Mouse (Mus musculus) liver, postnatal 0 days (tissue): ENCODE measurements around the gene Gm49396. TPM values are rescaled to one million over a fixed set of nuclear protein-coding genes. Genes with fewer than 3 reads are reported as not detected.

Experiments
- ATAC-seq: fragments of 200-750 bp; cut with Nextera tagmentation; 2 replicates; pipeline ENCODE4 v1.8.0; 2017; ENCODE audit warnings: mild to moderate bottlenecking, moderate library complexity
- DNase-seq: peaks from one replicate; pipeline ENCODE4 v3.0.0-alpha.2; 2016
- H3K27ac ChIP-seq: fragments of 300-500 bp; sonication (generic); 2 replicates; pipeline ENCODE4 v1.5.1; 2014; ENCODE audit warnings: antibody characterized with exemption, moderate library complexity, mild to moderate bottlenecking, low read depth
- H3K27me3 ChIP-seq: fragments of 300-500 bp; sonication (generic); 2 replicates; pipeline ENCODE4 v1.6.1; 2014; ENCODE audit warnings: low read length, control low read depth, mixed read lengths; ENCODE audit not compliant: insufficient read depth
- H3K36me3 ChIP-seq: fragments of 300-500 bp; sonication (generic); replicated peaks from 2 replicates; pipeline ENCODE4 v1.6.1; 2014; ENCODE audit warnings: mild to moderate bottlenecking, control low read depth, low read length, moderate library complexity, mixed read lengths; ENCODE audit not compliant: insufficient read depth
- H3K4me1 ChIP-seq: fragments of 300-500 bp; sonication (generic); 2 replicates; pipeline ENCODE4 v1.6.1; 2014; ENCODE audit warnings: antibody characterized with exemption, mild to moderate bottlenecking, control low read depth; ENCODE audit not compliant: insufficient read depth
- H3K4me2 ChIP-seq: fragments of 300-500 bp; sonication (generic); 2 replicates; pipeline ENCODE4 v1.6.1; 2014; ENCODE audit warnings: low read depth, mild to moderate bottlenecking, low read length, moderate library complexity, mixed read lengths
- H3K4me3 ChIP-seq: fragments of 300-500 bp; sonication (generic); 2 replicates; pipeline ENCODE4 v1.5.1; 2014; ENCODE audit warnings: low read depth, low read length
- H3K9ac ChIP-seq: fragments of 300-500 bp; sonication (generic); replicated peaks from 2 replicates; pipeline ENCODE4 v1.6.1; 2014; ENCODE audit warnings: mild to moderate bottlenecking, moderate library complexity
- H3K9me3 ChIP-seq: fragments of 300-500 bp; sonication (generic); 2 replicates; pipeline ENCODE4 v1.6.1; 2016; ENCODE audit warnings: mild to moderate bottlenecking, control low read depth, low read length, mixed read lengths
- CTCF ChIP-seq: sonication (generic); IDR thresholded peaks from 2 replicates; pipeline ENCODE4 v1.5.1; 2016; ENCODE audit warnings: antibody characterized with exemption, low read depth
- EP300 ChIP-seq: IDR thresholded peaks from 2 replicates; pipeline ENCODE4 v1.6.1; 2016; ENCODE audit warnings: antibody characterized with exemption, low read depth, mild to moderate bottlenecking
- WGBS: fragments of 180-500 bp; shearing (Covaris S2); extraction: QIAGEN DNeasy Blood & Tissue Kit; methylation state at CpG from one replicate; pipeline ENCODE4 v1.1.7; 2014; ENCODE audit not compliant: insufficient replicate concordance; 5-methylcytosine and 5-hydroxymethylcytosine counted together
- polyA plus RNA-seq: library from polyadenylated mRNA; unstranded; fragments of >200 nt; fragmentation: Nextera tagmentation; extraction: Ambion mirVana; gene quantifications from 2 replicates; pipeline ENCODE4 v1.2.1, GENCODE M21; 2015

Gene Gm49396
- polyA plus RNA-seq, 1 experiment from 2014 or later, result 1.8 TPM

- no peaks in the 10 kb centered on the region for H3K9me3 ChIP-seq
- DNase-seq (peak; percentile 12), ATAC-seq (no peak)
- H3K9ac ChIP-seq, result no peak overlapping the region
- no peak overlapping the region for H3K4me2 ChIP-seq
- H3K27ac ChIP-seq, result no peak overlapping the region
- no peak overlapping the region for H3K4me3 ChIP-seq
- no peak for TF ChIP-seq EP300
- TF ChIP-seq CTCF, result no peak
- H3K27me3 ChIP-seq, result no peaks in the 10 kb centered on the region
- peaks cover 13% of the 10 kb centered on the region for H3K36me3 ChIP-seq
- H3K4me1 ChIP-seq, result no peaks in the 10 kb centered on the region
- 83% methylated on average over 6 of the region's 6 CpGs for WGBS
Measured at GRCm38 (mm10) chr7:30524487-30524886, 38.7 kb upstream of the Gm49396 start.

GRCm38 (mm10) chr7:30525954-30526353, 37.2 kb upstream of the Gm49396 start:
- DNase-seq (peak; percentile 14), ATAC-seq (no peak)
- no peak overlapping the region for H3K4me2 ChIP-seq
- H3K27me3 ChIP-seq, result no peaks in the 10 kb centered on the region
- TF ChIP-seq EP300, result no peak
- TF ChIP-seq CTCF, result no peak
- H3K36me3 ChIP-seq, result peaks cover 24% of the 10 kb centered on the region
- H3K4me1 ChIP-seq, result no peaks in the 10 kb centered on the region
- no peak overlapping the region for H3K27ac ChIP-seq
- no peak overlapping the region for H3K9ac ChIP-seq
- no peak overlapping the region for H3K4me3 ChIP-seq
- H3K9me3 ChIP-seq, result no peaks in the 10 kb centered on the region
- WGBS, result 64% methylated on average over 10 of the region's 10 CpGs

GRCm38 (mm10) chr7:30526399-30526798, 36.7 kb upstream of the Gm49396 start:
- H3K4me2 ChIP-seq, result no peak overlapping the region
- WGBS, result 67% methylated on average over 14 of the region's 17 CpGs
- no peak for TF ChIP-seq CTCF
- TF ChIP-seq EP300, result no peak

GRCm38 (mm10) chr7:30526981-30527380, 36.2 kb upstream of the Gm49396 start:
- no peak for ATAC-seq
- DNase-seq, result no peak
- Histone ChIP-seq H3K27me3 (no peaks in the 10 kb centered on the region), H3K36me3 (peaks cover 27% of the 10 kb centered on the region), H3K27ac (no peak overlapping the region), H3K4me1 (no peaks in the 10 kb centered on the region), H3K9ac (no peak overlapping the region), H3K4me3 (no peak overlapping the region), H3K9me3 (no peaks in the 10 kb centered on the region), H3K4me2 (no peak overlapping the region)
- WGBS, result 93% methylated on average over 13 of the region's 14 CpGs
- TF ChIP-seq EP300 (no peak), CTCF (no peak)

More at GRCm38 (mm10) chr7:30526399-30526798, 36.7 kb upstream of the Gm49396 start:
- Histone ChIP-seq H3K36me3 (peaks cover 24% of the 10 kb centered on the region), H3K9ac (no peak overlapping the region), H3K4me1 (no peaks in the 10 kb centered on the region), H3K27me3 (no peaks in the 10 kb centered on the region), H3K27ac (no peak overlapping the region), H3K9me3 (no peaks in the 10 kb centered on the region), H3K4me3 (no peak overlapping the region)
- peak; percentile 13 for DNase-seq
- no peak for ATAC-seq

- DNase-seq, result no peak
- Histone ChIP-seq H3K9me3 (no peaks in the 10 kb centered on the region), H3K27me3 (no peaks in the 10 kb centered on the region), H3K27ac (no peak overlapping the region), H3K4me3 (no peak overlapping the region), H3K4me1 (peaks cover 14% of the 10 kb centered on the region), H3K9ac (no peak overlapping the region), H3K36me3 (peaks cover 27% of the 10 kb centered on the region), H3K4me2 (no peak overlapping the region)
- ATAC-seq, result no peak
- no peak for TF ChIP-seq CTCF
- no peak for TF ChIP-seq EP300
- WGBS, result 80% methylated on average over 9 of the region's 9 CpGs
Measured at GRCm38 (mm10) chr7:30531291-30531815, 31.8 kb upstream of the Gm49396 start.

- Histone ChIP-seq H3K4me1 (peaks cover 14% of the 10 kb centered on the region), H3K27ac (no peak overlapping the region), H3K27me3 (no peaks in the 10 kb centered on the region), H3K9ac (no peak overlapping the region), H3K36me3 (peaks cover 26% of the 10 kb centered on the region), H3K4me3 (no peak overlapping the region), H3K9me3 (no peaks in the 10 kb centered on the region), H3K4me2 (no peak overlapping the region)
- WGBS, result 74% methylated on average over 8 of the region's 8 CpGs
- DNase-seq (peak; percentile 23), ATAC-seq (no peak)
- TF ChIP-seq CTCF, result no peak
- no peak for TF ChIP-seq EP300
Measured at GRCm38 (mm10) chr7:30532931-30533330, 30.2 kb upstream of the Gm49396 start.
